Mouse (Mus musculus): ENCODE results near the gene Myo10. TPM values are rescaled to one million over a fixed set of nuclear protein-coding genes. Genes with fewer than 3 reads are reported as not detected.

The Myo10 gene
- polyA plus RNA-seq, 1 experiment = 20.8 TPM

- H3K4me3 ChIP-seq (ENCODE audit: low read depth, low read length) = no peak overlapping the region
- H3K4me1 ChIP-seq (ENCODE audit: control insufficient read depth, insufficient read depth, insufficient read length, low read length) = peaks cover 36% of the 10 kb centered on the region
- H3K36me3 ChIP-seq (ENCODE audit: control insufficient read depth, insufficient read depth, low read length) = no peaks in the 10 kb centered on the region
- peak overlapping the region; percentile 72 for H3K27ac ChIP-seq (ENCODE audit: insufficient read depth, low read depth, low read length)
- H3K27me3 ChIP-seq (ENCODE audit: control insufficient read depth, insufficient read depth, low read length) = no peaks in the 10 kb centered on the region
- TF ChIP-seq POLR2A (IDR thresholded peaks at IDR 0.05; ENCODE audit: low read depth, low read length) (no peak), CTCF (IDR thresholded peaks at IDR 0.05; ENCODE audit: extremely low read depth, insufficient read length, insufficient replicate concordance, low read depth, low read length) (no peak)
- WGBS = 32% methylated on average over 13 of the region's 13 CpGs
Measured at GRCm38 (mm10) chr15:25633674-25634340, 11.5 kb downstream of the Myo10 start.

DNA sequence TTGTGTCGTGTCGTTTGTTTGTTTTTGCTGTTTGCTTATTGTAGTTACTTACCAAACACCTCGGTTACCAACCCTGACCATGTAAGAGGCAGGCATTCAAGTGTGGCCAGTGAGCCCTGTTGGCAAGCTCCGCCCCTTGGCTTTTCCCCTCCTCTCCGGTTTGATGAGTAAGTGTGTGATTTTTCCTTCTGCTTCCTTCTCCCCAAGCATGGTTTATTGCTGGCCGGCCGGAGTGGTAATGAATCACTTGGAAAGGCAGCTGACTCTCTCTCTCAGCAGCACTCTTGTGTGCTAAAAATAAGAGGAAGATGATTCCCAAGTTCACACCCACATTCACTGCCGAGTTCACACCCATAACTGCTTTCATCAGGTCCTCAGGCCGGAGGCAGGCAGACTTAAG, 15.4 kb downstream of the Myo10 start:
- no peak for TF ChIP-seq POLR2A (IDR thresholded peaks at IDR 0.05; ENCODE audit: low read depth, low read length)
- no peak for TF ChIP-seq CTCF (IDR thresholded peaks at IDR 0.05; ENCODE audit: extremely low read depth, insufficient read length, insufficient replicate concordance, low read depth, low read length)
- peak overlapping the region; percentile 10; the same call in 1 of the 2 replicates for H3K27ac ChIP-seq (ENCODE audit: insufficient read depth, low read depth, low read length)
- WGBS = 13% methylated on average over 9 of the region's 9 CpGs
- no peaks in the 10 kb centered on the region for H3K27me3 ChIP-seq (ENCODE audit: control insufficient read depth, insufficient read depth, low read length)
- H3K4me1 ChIP-seq (ENCODE audit: control insufficient read depth, insufficient read depth, insufficient read length, low read length) = peaks cover 45% of the 10 kb centered on the region
- H3K36me3 ChIP-seq (ENCODE audit: control insufficient read depth, insufficient read depth, low read length) = no peaks in the 10 kb centered on the region
- no peak overlapping the region for H3K4me3 ChIP-seq (ENCODE audit: low read depth, low read length)

DNA sequence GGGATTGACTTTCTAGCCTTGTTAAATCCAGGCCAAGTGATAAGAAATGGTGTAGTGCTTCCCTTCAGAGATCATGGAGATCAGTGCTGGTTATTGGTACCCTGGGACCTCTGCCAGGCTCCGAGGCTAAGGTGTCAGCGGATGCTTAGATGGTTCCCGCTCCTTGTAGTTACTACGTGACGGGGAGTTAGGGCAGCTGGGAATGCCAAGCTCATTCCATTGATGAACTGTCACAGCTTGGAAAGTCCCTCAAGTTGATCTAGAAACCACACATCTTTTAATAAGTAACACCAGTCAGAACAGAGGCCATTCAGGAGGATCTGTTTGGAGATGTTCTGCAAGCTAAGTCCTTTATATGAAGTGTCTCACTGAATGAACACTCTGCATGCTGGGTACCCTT, 16.9 kb downstream of the Myo10 start:
- TF ChIP-seq CTCF (IDR thresholded peaks at IDR 0.05; ENCODE audit: extremely low read depth, insufficient read length, insufficient replicate concordance, low read depth, low read length) = no peak
- no peak for TF ChIP-seq POLR2A (IDR thresholded peaks at IDR 0.05; ENCODE audit: low read depth, low read length)
- H3K27ac ChIP-seq (ENCODE audit: insufficient read depth, low read depth, low read length) = no peak overlapping the region
- peaks cover 39% of the 10 kb centered on the region for H3K4me1 ChIP-seq (ENCODE audit: control insufficient read depth, insufficient read depth, insufficient read length, low read length)
- WGBS = 73% methylated on average over 5 of the region's 5 CpGs
- no peaks in the 10 kb centered on the region for H3K27me3 ChIP-seq (ENCODE audit: control insufficient read depth, insufficient read depth, low read length)
- no peak overlapping the region for H3K4me3 ChIP-seq (ENCODE audit: low read depth, low read length)
- no peaks in the 10 kb centered on the region for H3K36me3 ChIP-seq (ENCODE audit: control insufficient read depth, insufficient read depth, low read length)

DNA sequence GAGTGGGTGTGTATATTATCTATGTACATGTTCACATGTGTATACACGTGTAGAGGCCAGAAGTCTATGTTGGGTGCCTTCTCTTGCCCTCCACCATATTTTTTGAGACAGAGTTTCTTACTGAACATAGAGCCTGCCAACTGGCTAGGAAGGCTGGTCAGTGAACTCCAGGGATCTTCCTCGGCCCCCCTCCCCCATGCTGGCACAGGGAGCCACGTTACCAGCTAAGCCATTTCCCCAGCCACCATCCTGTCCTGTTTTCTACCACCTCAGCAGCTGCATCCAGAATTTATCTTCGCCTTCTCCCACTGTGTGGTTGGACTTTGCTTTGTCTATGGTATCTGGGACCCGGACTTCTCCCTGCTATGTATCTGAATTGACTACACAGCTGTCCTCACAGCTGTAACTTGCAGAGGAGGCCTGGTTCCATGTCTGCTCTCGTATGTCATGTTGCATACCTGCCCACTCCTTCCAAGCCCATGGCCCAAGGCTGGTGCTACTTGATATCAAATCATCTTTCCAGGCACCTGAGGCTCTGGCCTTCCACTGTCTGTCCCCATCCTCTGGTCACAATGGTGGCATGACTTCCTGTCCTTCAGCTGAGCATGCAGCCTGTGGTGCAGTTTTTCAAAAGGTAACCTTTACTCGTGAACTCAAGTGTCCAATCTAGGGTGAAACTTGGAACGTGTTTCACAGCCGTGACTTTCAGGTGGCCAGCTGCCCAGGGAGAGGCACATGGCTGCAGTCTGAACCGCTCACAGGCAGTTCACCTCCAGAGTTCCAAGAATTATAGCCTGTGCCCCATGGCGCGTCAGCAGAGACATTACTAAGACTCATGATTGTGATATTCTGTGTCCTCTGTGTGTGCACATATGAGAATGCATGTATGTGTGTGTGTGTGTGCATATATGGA, 18.8 kb downstream of the Myo10 start:
- Histone ChIP-seq H3K36me3 (ENCODE audit: control insufficient read depth, insufficient read depth, low read length) (no peaks in the 10 kb centered on the region), H3K27ac (ENCODE audit: insufficient read depth, low read depth, low read length) (no peak overlapping the region; the same call in 1 of the 2 replicates), H3K27me3 (ENCODE audit: control insufficient read depth, insufficient read depth, low read length) (no peaks in the 10 kb centered on the region), H3K4me3 (ENCODE audit: low read depth, low read length) (no peak overlapping the region), H3K4me1 (ENCODE audit: control insufficient read depth, insufficient read depth, insufficient read length, low read length) (peaks cover 42% of the 10 kb centered on the region)
- WGBS = 35% methylated on average over 12 of the region's 12 CpGs
- TF ChIP-seq CTCF (IDR thresholded peaks at IDR 0.05; ENCODE audit: extremely low read depth, insufficient read length, insufficient replicate concordance, low read depth, low read length) = no peak
- TF ChIP-seq POLR2A (IDR thresholded peaks at IDR 0.05; ENCODE audit: low read depth, low read length) = no peak

- H3K27me3 ChIP-seq (ENCODE audit: control insufficient read depth, insufficient read depth, low read length) = no peaks in the 10 kb centered on the region
- TF ChIP-seq POLR2A (IDR thresholded peaks at IDR 0.05; ENCODE audit: low read depth, low read length) = no peak
- no peak for TF ChIP-seq CTCF (IDR thresholded peaks at IDR 0.05; ENCODE audit: extremely low read depth, insufficient read length, insufficient replicate concordance, low read depth, low read length)
- H3K4me3 ChIP-seq (ENCODE audit: low read depth, low read length) = no peak overlapping the region
- WGBS = 18% methylated on average over 9 of the region's 9 CpGs
- H3K36me3 ChIP-seq (ENCODE audit: control insufficient read depth, insufficient read depth, low read length) = no peaks in the 10 kb centered on the region
- H3K27ac ChIP-seq (ENCODE audit: insufficient read depth, low read depth, low read length) = 0 out of 2 replicates have a peak overlapping the region, but pooled peaks have one; percentile 2
- peaks cover 38% of the 10 kb centered on the region for H3K4me1 ChIP-seq (ENCODE audit: control insufficient read depth, insufficient read depth, insufficient read length, low read length)
Measured at GRCm38 (mm10) chr15:25642214-25643058, 20.1 kb downstream of the Myo10 start.

DNA sequence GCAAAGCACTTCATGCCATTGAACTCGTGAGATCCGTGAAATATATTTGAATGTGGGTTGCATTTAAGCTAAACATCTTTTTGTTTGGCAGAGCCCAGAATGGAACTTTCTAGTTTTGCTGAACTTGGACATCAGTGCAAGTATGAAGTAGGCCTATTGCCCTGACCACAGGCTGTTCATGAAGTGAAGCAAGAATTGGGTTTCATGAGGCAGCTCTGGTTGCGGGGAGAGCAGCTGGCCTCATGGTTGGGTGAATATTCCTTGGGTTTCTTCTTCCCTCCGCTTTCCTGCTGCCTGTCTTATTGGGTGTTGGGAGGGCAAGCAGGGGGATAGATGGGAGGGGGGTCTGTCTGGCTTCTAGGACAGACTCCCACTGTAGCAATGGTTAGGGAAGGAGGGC, 23.5 kb downstream of the Myo10 start:
- Histone ChIP-seq H3K27me3 (ENCODE audit: control insufficient read depth, insufficient read depth, low read length) (no peaks in the 10 kb centered on the region), H3K4me3 (ENCODE audit: low read depth, low read length) (no peak overlapping the region), H3K36me3 (ENCODE audit: control insufficient read depth, insufficient read depth, low read length) (no peaks in the 10 kb centered on the region), H3K4me1 (ENCODE audit: control insufficient read depth, insufficient read depth, insufficient read length, low read length) (peaks cover 40% of the 10 kb centered on the region), H3K27ac (ENCODE audit: insufficient read depth, low read depth, low read length) (peak overlapping the region; percentile 70)
- WGBS = 50% methylated on average over 4 of the region's 4 CpGs
- TF ChIP-seq CTCF (IDR thresholded peaks at IDR 0.05; ENCODE audit: extremely low read depth, insufficient read length, insufficient replicate concordance, low read depth, low read length) (no peak), POLR2A (IDR thresholded peaks at IDR 0.05; ENCODE audit: low read depth, low read length) (no peak)

Data from small intestine, adult 2 months (tissue).